Mouse (Mus musculus): ENCODE results near the gene Snapc2.
A peak's percentile ranks its signal among the peaks of the same experiment; 100 is the strongest.

Gene Snapc2

GRCm38 (mm10) chr8:4265160-4265914 lies 12.5 kb downstream of the Snapc2 start:
- no peak for DNase-seq (ENCODE audit: low read depth)

DNA sequence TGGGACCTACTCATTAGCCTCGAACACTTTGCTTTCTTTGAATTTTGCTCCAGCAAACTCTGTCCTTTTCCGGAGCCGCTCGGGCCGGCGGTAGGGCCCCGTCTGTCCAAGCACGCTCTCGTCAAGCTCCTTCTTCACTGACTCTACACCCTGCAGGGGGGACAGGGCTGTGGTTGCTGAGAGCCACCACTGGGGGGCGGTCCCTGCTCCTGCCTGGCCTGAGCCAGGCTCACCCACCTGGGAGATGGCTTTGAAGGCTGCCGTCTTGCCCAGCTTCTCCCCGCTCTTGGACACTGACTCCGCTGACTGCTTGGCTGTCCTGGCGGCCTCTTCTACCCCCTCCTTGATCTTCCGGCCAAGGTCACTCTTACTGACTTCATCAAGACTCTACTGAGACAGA lies 14.7 kb downstream of the Snapc2 start:
- DNase-seq (ENCODE audit: low read depth): no peak

GRCm38 (mm10) chr8:4269609-4270008 lies 16.7 kb downstream of the Snapc2 start:
- no peak for DNase-seq (ENCODE audit: low read depth)

DNA sequence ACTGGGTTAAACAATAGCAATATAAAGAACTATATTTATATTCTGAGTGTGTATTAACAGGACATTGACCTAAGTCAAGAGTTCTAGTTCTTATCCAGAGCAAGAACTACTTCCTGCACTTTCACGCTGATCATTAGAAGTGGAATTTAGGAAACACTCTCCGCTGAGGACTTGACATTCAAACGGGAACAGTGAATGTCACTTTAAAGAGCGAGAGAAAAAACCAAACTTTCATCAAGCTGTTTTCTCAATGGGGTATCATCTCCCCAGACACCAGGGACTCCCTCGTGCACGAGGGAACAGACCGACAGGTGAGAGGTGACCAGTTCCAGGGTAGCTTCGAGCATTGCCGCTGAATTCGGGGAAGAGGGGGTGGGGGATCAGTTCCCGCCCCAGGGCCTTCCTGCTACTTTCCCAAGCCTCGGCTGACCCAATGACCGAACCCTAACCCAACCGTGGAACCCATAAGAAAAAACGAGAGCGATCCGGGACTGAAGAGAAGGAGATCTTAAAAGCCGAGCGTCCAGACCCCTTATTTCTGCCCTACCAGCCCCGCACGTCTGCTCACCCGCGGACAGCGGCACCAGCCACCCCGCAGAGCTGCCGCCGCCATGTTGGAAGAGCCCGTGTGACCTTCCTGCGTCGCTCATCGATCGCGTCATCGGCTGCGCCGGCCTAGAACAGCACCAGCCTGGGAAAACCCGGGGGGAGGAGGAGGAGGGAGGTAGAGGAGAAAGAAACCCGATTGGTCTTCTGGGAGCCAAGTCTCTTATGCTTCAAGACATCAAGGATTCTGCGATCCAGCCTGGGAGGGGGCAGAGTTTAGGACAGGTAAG lies 22.6 kb downstream of the Snapc2 start, which contains the start of gene Timm44:
Timm44 (minus strand) TSS at position 639 of the 836 bp plus-strand sequence.
- DNase-seq (ENCODE audit: low read depth): peak; percentile 96

DNA sequence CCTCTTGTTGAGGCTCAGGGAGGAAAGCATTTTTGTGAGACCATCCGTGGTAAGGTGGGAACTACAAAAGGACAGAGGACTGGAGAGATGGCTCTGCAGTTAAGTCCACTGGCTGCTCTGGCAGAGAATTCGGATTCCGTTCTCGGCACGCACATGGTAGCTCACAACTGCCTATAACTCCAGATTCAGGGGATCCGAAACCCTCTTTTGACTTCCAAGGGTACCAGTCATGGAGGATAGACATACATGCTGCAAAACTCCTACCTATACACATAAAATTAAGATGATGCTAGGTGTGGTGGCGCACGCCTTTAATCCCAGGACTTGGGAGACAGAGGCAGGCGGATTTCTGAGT lies 23.2 kb downstream of the Snapc2 start:
- DNase-seq (ENCODE audit: low read depth): no peak

GRCm38 (mm10) chr8:4292738-4293137 lies 39.9 kb downstream of the Snapc2 start:
- DNase-seq (ENCODE audit: low read depth): no peak

DNA sequence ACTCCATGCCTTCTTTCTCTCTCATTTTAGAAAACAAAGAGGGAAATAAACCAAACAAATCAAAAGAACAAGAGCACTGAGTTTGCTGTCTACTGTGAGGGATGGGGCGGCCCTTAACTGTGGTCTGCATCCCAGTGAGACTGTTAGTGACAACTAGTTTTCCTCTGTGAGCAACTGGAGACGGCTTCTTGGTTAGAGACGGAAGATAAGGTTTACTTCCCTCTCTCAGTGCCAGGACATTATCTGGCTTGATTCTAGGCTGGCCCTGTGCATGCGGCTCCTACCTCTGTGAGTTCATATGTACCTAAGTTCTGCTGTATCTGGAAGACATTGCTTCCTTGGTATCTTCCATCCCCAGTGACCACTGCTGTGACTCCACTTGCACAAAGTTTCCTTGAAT lies 44.9 kb downstream of the Snapc2 start:
- DNase-seq (ENCODE audit: low read depth): no peak

DNA sequence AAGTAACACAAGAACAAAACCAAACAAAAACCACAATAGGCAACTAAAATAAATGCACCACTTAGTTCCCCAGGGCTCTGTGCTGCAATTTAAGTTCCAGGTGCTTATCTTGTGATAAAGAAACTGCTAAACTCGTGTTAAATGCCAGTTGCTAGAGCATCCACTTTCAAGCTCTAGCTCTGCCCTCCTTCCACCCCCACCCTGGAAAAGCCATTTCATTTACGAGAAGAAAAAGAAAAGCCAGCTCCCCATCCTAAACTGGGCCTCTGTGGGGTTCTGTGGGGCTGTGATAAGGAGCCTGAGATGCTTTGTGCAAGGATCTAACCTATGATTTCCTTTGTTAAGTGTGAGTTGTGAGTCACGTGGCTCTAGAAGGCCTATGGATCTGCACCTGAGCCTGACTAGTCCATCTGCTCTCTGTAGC lies 51.3 kb downstream of the Snapc2 start:
- no peak for DNase-seq (ENCODE audit: low read depth)
